Mouse (Mus musculus): ENCODE data around the gene Pus10. TPM values are rescaled to one million over a fixed set of nuclear protein-coding genes. Genes with fewer than 3 reads are reported as not detected.

The Pus10 gene
- 17.1 TPM for total RNA-seq (2023)

DNA sequence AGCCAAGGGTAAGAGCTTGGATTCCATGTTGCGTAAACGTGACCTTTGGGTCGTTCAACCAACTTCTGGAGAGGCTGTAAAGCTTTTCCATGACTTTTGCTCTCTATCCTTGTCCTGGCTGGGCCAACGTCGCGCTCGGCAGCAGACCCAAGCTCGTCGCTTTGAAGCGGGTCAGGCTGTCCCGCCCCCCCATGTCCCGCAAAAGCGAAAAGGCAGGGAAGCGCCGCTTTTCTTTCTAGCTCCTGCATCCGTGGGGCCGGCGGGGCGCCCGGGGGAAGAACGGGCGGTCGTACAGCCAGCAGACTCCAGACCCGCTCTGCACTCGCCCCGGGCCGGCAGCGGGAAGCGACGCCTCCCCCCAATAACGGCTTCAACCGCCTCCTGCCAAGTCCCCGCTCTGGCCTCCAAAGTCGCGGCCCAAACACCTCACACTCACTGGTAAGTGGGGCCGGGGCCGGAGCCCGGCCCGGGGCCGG, at the start of gene Pus10:
Gene Pus10, plus strand, starts transcription at position 364 of the 476 bp plus-strand sequence.

DNA sequence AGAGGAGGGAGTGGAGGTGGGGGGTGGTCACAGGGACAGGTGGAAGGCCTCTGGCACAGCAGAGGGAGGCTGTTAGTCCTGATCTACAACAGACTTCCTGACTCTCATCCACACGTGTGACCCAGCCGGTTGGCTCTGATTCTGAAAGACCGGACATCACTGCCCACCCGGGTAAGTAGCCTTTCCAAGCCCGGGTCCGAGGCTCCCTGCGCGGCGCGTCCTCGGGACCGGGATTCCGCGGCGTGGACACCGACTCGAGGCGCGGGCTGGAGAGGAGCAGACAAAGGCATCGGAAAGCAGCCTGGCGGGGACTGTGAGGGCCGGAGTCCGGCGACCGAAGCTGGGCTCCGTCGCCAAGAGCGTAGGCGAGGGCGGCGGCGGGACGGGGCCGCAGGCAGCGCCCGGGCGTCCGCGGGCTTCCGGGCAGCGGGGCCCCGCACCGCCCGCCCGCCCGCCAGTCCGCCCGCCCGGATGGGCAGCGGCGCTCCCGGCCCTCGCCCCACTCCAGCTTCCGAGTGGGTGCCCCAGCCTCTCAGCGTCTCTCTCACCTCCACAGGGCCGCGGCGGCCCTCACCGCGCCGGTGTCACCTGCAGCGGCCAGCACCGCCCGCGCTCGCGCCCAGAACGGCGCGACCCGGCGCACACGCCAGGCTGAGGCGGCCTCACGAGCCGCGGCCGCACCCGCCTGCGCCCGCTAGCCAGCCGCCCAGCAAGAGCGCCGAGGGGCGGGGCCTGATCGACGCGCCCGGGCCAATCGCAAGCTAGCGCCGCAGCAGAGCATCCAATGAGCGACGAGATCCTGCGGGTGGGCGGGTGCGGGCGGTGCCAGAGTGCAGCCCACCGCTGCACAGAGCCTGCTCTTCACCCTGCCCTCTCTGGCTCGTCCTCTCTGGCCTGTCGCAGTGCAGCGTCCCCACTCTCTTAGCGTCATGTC, 32.3 kb upstream of the Pus10 start, which contains the start of gene 0610010F05Rik:
Gene 0610010F05Rik, minus strand, starts transcription at position 695 of the 934 bp plus-strand sequence.

DNA sequence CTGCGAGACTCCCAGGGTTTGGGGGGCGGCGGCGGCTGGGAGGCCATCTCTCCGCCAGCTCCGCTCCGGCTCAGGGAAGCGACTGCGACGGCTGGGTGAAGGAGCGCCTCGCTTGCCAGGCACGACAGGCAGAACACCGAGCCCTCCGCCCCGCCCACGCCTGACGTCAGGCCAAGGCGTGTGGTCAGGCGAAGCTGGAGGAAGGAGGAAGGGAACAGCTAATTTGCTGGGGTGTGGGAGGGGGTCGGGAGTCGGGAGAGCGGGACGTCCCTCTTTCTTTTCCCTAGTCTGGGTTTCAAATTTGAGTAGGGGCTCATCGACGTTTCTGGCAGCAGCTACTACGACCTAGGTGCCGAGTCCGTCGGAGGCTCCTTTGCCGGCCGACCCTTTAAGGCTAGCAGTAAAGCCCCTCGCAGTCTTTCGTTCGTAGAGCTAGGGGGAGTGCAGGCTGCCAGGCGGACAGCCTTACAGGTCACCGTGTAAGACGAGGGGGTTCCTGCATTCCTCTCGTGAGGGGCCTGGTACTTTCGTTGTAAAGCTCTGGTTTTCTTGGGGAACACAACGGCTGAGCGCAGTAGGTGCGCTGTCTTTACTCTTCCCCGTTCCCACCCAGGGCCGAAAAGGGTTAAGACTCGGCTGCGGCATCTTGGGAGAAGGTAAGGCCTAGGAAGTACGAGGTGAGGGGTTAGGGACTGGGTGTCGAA, 476 bp downstream of the Pus10 start, which contains the start of gene Pex13:
Gene Pex13, minus strand, starts transcription at position 162 of the 704 bp plus-strand sequence.

DNA sequence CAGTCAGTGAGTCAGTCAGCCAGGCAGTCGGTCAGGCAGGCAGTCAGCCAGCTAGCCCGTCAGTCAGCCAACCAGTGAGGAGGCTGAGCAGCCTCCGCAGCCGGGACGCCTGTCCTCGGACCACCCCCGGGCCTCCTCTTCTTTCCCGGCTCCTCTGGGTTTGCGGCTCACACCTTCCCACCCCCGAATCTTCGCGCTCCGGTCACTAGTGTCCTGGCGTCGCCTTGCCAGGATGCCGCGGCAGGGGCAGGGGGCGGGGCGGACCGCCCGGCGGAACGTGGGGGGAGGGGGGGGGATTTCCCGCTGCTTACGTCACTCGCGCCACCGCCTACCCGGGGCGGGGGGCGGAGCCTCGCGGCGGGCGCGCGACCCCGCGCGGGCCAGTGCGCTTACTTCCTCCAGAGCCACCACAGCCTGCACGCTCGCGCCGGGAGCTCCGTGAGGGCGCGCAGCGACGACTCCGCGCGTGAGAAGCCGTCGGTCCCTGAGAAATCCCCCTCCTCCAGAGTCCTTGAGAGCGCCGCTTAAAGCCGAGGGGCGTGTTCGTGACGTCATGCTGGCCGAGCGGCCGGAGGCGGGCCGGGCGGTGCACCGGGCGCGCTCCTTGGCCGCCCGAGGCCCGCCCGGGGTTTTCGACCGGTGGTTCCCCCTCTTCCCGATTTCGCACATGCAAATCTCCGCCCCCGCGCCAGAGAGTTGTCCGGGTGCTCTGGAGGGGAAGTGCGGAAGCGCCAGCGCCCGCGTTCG, 105.5 kb downstream of the Pus10 start, which contains the start of gene Rel:
Gene Rel, minus strand, starts transcription at position 211 of the 747 bp plus-strand sequence.

Other genes starting within 250 kb of the Pus10 start
- gene Ahsa2, start 167.6 kb upstream of the Pus10 start, total RNA-seq (2023) = 51.6 TPM
- not detected for gene 1700093K21Rik, start 144.5 kb upstream of the Pus10 start, total RNA-seq (2023)
- gene 0610010F05Rik, start 32.0 kb upstream of the Pus10 start, total RNA-seq (2023) = 3.9 TPM
- 13.0 TPM for gene Pex13, start 285 bp downstream of the Pus10 start, total RNA-seq (2023)
- 56.8 TPM for gene Rel, start 105.3 kb downstream of the Pus10 start, total RNA-seq (2023)
- gene Papolg, start 229.6 kb downstream of the Pus10 start, total RNA-seq (2023) = 32.8 TPM

Data from CD4-positive naive resting alpha-beta T cell, adult 57 days (primary cell).